Mouse (Mus musculus): ENCODE data around the gene Mllt1. TPM values are rescaled to one million over a fixed set of nuclear protein-coding genes. Genes with fewer than 3 reads are reported as not detected.

Mllt1 gene
- polyA plus RNA-seq (2012; ENCODE audit: low replicate concordance): 88.4 and 103 TPM in 2 replicates

DNA sequence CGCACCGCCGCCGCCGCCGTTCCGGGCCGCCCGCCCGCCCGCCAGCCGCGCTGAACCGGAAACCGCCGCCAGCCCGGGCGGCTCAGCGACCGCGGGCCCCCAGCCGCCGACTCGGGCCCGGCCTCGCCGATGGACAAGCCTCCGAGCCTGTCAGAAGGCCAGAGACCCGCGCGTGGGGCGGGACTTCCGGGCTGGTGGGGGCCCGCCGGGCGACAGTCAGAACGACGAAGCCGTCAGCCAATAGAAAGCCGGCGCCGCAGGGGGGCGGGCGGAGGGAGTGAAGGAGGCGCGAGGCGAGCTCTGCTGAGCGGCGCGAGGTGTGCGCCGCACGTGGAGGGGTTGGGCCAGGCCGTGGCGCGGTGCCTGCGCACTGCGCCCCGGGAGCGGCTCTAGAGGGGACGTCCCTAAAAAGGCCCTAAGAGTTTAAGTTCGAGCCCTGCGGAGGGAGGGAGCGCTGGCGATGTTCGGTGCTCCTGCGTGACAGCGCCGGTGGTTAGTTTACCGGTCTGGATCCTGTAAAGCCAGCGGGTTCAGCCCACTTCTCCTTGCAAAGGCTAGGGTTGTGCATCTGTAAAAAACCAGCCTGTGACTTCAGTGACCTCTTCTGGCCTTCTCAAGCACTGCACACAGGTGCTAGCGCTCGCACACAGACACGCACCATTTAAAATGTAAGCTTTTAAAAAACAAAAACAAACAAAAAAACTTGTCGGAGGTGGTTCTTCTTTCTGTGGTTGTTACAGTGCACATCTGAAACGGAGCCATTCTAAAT is at the start of gene Mllt1:
Mllt1 (minus strand) TSS at position 53 of the 769 bp plus-strand sequence.

DNA sequence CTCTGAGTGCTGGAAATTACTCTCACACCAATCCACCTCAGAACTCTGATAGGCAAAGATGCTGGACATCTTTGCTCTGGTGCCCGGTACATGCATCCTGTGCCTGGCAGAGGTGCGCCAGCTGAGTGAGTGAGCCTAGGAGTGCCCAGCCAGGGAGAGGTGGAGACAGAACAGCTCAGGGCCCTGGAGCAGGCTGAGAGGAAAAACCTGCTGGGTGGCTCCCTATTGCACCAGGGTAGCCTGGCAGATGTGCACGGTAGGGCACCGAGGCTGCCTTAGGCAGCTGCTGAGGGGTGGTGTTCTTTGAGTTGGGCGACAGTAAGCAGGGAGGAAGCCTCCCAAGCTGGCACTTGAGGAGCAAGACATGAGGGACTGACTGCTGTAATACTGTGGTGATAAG is 46.8 kb upstream of the Mllt1 start, which contains the start of gene Acer1:
Acer1 (minus strand) TSS at position 114 of the 400 bp plus-strand sequence.

DNA sequence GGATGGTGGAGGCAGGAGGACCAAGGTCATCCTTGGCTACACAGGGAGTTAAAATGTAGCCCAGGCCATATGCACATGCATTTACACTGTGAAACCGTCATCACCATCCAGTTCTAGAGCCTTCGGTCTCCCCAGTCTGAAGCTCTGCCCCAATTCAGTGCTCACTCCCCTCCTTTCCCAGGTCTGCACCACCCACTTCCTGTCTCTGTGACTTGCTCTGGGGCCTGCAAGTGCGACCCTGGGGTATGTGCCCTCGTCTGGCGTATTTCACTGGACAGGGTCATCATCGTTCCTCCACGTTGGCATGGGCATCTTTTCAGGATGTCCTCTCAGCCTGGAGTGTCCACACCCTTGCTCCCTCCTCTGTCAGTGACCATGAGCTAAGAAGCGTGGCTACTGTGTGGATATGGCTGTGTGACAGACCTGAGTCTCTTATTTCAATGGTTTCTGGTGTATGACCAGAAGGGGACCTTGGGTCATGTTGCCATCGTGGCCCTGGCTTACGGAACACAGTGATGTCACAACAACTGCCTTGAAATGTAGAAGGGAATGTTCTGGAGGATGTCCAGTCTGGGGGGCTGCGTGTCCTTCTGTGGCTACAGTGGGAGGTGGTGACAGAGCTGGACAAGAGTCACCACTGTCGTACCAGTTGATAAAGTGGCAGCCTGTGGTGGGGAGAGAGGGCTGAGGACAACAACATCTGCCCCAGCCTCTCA is 60.1 kb downstream of the Mllt1 start, which contains the start of gene 1700061G19Rik:
1700061G19Rik (plus strand) TSS at position 542 of the 716 bp plus-strand sequence.

DNA sequence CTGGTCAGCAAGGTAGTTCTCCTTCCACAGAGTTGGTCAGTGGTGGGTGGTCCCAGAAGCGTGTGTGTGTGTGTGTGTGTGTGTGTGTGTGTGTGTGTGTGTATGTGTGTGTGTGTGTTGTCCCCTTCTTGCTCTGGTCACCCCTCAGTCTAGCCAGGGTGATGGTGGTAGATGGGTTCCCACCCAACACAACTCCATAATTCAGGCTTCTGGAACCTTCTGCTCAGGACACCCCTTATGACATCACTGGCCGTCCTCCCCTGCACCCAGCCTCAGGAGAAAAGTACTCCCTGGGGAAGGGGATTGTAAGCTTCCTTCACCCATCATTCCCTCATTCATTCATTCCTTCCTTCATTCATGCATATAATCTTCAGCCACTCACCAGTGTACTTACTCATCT is 61.0 kb downstream of the Mllt1 start, which contains the start of gene Acsbg2:
Acsbg2 (minus strand) TSS at position 211 of the 400 bp plus-strand sequence.

Other genes starting within 250 kb of the Mllt1 start
- 49.6 and 172 TPM in 2 replicates for gene Ndufa11, start 217.6 kb downstream of the Mllt1 start, polyA plus RNA-seq (2012; ENCODE audit: low replicate concordance)
- gene Vmac, start 217.4 kb downstream of the Mllt1 start, polyA plus RNA-seq (2012; ENCODE audit: low replicate concordance): 20.6 and 37.8 TPM in 2 replicates
- gene Nrtn, start 177.9 kb downstream of the Mllt1 start, polyA plus RNA-seq (2012; ENCODE audit: low replicate concordance): 0.27 and 0.43 TPM in 2 replicates
- gene Dus3l, start 170.7 kb downstream of the Mllt1 start, polyA plus RNA-seq (2012; ENCODE audit: low replicate concordance): 70.9 and 106 TPM in 2 replicates
- gene Prr22, start 165.2 kb downstream of the Mllt1 start, polyA plus RNA-seq (2012; ENCODE audit: low replicate concordance): 6.7 and 14.6 TPM in 2 replicates
- 24.1 and 36.3 TPM in 2 replicates for gene Rfx2, start 104.4 kb downstream of the Mllt1 start, polyA plus RNA-seq (2012; ENCODE audit: low replicate concordance)
- gene Acsbg2, start 61.0 kb downstream of the Mllt1 start, polyA plus RNA-seq (2012; ENCODE audit: low replicate concordance): not detected in 2 replicates
- not detected in 2 replicates for gene 1700061G19Rik, start 59.9 kb downstream of the Mllt1 start, polyA plus RNA-seq (2012; ENCODE audit: low replicate concordance)
- not detected in 2 replicates for gene Acer1, start 46.7 kb upstream of the Mllt1 start, polyA plus RNA-seq (2012; ENCODE audit: low replicate concordance)
- gene Clpp, start 54.9 kb upstream of the Mllt1 start, polyA plus RNA-seq (2012; ENCODE audit: low replicate concordance): 37.7 and 105 TPM in 2 replicates
- 25.6 and 38.2 TPM in 2 replicates for gene Alkbh7, start 61.9 kb upstream of the Mllt1 start, polyA plus RNA-seq (2012; ENCODE audit: low replicate concordance)
- gene Pspn, start 64.6 kb upstream of the Mllt1 start, polyA plus RNA-seq (2012; ENCODE audit: low replicate concordance): not detected in 2 replicates
- 81.6 and 94.3 TPM in 2 replicates for gene Gtf2f1, start 75.9 kb upstream of the Mllt1 start, polyA plus RNA-seq (2012; ENCODE audit: low replicate concordance)
- 0.17 and 0.23 TPM in 2 replicates for gene Gm17949, start 76.1 kb upstream of the Mllt1 start, polyA plus RNA-seq (2012; ENCODE audit: low replicate concordance)
- 248 and 458 TPM in 2 replicates for gene Khsrp, start 96.1 kb upstream of the Mllt1 start, polyA plus RNA-seq (2012; ENCODE audit: low replicate concordance)
- not detected in 2 replicates for gene Slc25a41, start 106.2 kb upstream of the Mllt1 start, polyA plus RNA-seq (2012; ENCODE audit: low replicate concordance)
- gene Crb3, start 123.7 kb upstream of the Mllt1 start, polyA plus RNA-seq (2012; ENCODE audit: low replicate concordance): 18.4 and 34.3 TPM in 2 replicates
- 16.7 and 20.4 TPM in 2 replicates for gene Slc25a23, start 124.4 kb upstream of the Mllt1 start, polyA plus RNA-seq (2012; ENCODE audit: low replicate concordance)
- gene Dennd1c, start 143.1 kb upstream of the Mllt1 start, polyA plus RNA-seq (2012; ENCODE audit: low replicate concordance): 211 and 238 TPM in 2 replicates
- gene Tubb4a, start 152.4 kb upstream of the Mllt1 start, polyA plus RNA-seq (2012; ENCODE audit: low replicate concordance): 0.80 and 0.96 TPM in 2 replicates
- 1.5 and 1.6 TPM in 2 replicates for gene Tnfsf9, start 169.9 kb upstream of the Mllt1 start, polyA plus RNA-seq (2012; ENCODE audit: low replicate concordance)
- 0.17 and 0.98 TPM in 2 replicates for gene Cd70, start 214.4 kb upstream of the Mllt1 start, polyA plus RNA-seq (2012; ENCODE audit: low replicate concordance)

Measured in hematopoietic multipotent progenitor cell, adult 10-12 weeks (in vitro differentiated cells).